Mouse (Mus musculus) A20 (cell line): ENCODE data around the gene Capn2.

Experiments used
- DNase-seq: peaks from one replicate; pipeline ENCODE4 v3.0.0-alpha.2; 2011; ENCODE audit warnings: low read depth, low spot score

Gene Capn2

GRCm38 (mm10) chr1:182527261-182527766 is 9.9 kb upstream of the Capn2 start:
- no peak for DNase-seq

DNA sequence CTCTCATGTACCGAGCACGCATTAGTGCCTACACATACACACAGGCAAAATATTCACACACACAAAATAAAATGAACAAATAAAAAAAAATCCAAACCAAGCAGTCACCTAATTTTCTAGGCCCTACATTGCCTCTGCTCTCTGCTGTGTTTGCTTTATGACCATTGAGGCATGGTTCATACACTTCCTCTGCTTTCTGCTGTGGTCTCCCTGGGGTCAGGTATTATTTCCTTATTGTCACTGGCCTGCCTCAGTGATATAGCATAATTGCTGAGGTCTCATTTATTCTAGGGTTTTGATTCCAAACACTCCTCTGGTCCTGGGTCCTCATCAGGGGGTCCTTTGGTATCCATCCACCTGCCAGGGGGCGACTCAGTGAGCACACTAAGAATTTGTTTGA is 8.2 kb upstream of the Capn2 start:
- no peak for DNase-seq

DNA sequence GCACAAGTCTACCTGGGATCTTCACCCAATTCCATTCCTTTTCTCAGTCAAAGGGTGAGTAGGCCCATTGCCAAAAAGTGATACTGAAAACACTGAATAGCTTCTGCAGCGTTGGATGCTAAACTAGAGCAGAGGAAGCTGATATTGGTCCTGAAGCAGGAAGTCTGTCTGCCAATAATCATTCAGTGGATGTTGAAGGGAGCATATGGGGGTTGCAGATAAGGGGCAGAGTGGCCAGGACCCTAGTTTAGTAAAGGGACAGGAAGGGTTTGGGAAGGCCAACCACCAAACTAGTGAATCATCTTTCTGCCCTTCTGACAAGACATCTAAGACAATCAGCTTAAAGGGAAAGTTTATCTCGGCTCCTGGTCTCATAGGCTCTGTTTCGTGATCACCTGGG is 6.3 kb upstream of the Capn2 start:
- DNase-seq, result no peak

DNA sequence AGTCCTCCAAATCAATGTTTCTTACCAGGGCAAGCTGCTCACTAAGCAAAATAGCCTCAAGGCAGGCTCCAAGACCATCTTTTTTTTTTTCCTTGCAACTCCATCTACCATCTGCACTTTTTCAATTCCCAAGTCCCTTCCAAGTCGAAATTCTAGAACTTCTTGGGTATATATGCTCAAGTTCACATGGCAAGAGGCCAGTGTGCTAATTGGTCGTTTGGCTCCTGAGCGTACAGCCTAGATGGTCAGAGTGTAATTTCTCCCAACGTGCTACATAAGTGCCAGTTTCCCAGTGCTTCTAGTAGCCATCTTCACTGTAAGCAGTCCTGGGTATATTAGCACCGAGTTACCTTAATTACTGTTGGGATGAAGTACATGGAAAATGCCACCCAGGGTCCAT is 5.6 kb upstream of the Capn2 start:
- no peak for DNase-seq

GRCm38 (mm10) chr1:182520938-182521500 is 3.6 kb upstream of the Capn2 start:
- DNase-seq, result no peak

DNA sequence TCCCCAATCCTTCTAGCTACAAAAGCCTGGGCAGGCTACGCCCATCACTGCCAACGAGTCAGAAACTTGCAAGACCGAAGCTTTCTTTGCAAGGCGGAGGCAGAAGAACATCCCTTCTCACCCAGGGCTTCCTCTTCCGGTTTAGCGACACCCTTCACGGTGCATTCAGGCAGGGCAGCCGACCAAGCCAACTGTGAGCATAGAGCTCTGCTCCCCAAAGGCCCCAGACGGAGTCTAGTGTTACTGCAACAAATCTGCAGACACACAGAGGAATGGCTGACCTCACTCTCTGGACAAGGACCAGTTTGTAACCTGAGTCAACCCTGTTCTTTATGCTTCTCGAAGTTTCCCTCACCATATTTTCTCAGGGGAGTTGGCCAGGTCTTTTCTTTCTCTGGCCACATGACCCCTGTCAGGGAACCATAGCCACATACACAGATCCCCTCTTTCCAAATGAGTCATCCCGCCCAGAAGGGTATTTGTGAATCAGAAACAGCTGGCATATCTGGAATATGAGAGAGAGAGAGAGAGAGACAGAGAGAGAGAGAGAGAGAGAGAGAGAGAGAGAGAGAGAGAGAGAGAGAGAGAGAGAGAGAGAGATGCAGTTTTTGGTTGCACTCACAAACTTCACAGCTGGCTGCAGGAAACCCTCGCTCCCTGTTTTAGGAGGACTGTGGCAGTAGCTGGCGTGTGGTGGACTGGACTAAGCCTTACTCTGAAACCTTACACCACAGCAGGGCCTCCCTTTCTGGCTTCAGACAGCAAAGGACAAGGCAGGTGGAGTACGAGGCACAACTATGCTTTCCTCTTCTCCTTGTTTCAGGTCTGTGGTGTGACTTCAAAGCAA is 2.9 kb upstream of the Capn2 start:
- no peak for DNase-seq

DNA sequence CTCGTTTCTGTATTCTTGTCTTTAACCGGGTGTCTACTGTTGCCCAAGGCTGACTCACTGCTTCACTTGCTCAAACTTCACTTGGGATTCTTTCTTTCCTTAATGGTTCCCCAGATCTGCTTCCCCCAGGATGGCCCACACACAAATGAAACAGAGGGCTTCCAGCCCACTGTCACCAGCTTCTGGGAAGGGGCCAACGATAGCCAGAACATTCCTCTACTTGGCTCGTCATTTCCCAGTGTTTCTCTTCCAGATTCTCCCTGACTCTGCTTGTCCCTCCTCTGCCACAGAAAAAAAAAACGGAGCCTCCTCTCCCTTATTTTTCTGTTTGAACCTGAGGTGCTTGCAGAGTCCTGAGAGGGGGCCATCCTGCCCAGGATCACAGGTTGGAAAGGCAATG is 1.9 kb upstream of the Capn2 start:
- DNase-seq, result no peak

DNA sequence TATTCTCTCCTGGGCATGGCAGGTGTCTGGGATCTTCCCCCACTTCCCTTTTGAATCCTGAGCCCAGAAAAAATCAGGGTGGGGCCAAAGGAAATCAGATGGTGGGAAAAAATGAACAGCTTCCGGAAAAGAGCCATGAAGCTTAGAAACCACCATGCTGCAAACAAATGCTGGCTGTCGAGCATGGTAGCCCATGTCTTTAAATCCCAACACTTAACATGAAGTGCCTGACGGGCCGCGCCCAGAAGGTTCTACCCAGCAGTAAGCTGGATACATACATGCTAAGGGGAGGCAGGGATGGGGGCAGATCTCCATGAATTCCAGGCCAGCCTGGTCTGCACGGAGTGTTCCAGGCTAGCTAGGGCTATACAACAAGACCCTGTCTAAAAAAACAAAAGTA is 1.4 kb upstream of the Capn2 start:
- no peak for DNase-seq

DNA sequence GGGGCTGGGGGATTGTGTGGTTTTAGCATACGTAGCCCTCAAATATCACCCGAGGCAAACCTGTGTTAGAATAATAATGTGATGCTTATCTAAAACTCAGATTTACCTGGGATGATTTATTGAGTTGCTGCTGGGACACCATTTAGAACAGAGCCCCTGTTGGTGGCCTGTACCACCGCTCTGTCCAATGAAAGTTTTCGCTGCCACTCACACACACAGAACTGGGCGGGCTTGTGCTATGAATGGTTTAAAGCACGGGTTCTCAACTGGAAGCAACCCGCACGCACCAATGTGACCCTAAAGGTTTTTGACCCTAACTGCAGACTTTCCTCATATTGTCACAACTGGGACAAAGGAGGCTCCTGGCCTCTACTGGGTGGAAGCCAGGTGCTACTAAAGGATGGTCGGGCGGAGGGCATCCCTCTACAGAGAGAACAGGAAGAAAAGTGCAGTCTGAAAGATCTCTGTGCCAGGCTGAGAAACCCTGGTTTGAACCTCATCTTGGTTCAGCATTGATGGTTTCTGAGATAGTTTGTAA is 804 bp upstream of the Capn2 start:
- no peak for DNase-seq

DNA sequence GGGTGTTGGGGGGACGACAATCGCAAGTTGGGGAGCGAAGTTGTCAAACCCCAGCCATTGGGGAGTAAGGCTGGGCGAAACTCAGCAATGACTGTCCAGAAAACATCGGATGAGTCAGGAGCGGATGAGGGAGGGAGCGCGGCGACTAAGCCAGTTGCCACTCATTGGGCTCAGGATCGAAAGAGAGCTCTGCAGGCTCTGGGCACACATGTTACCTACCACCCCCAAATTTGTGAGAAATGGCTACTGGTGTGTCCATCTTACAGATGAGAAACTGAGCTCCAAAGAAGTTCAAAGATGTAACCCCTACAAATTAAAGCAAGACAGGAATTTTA is 236 bp upstream of the Capn2 start:
- DNase-seq, result no peak

DNA sequence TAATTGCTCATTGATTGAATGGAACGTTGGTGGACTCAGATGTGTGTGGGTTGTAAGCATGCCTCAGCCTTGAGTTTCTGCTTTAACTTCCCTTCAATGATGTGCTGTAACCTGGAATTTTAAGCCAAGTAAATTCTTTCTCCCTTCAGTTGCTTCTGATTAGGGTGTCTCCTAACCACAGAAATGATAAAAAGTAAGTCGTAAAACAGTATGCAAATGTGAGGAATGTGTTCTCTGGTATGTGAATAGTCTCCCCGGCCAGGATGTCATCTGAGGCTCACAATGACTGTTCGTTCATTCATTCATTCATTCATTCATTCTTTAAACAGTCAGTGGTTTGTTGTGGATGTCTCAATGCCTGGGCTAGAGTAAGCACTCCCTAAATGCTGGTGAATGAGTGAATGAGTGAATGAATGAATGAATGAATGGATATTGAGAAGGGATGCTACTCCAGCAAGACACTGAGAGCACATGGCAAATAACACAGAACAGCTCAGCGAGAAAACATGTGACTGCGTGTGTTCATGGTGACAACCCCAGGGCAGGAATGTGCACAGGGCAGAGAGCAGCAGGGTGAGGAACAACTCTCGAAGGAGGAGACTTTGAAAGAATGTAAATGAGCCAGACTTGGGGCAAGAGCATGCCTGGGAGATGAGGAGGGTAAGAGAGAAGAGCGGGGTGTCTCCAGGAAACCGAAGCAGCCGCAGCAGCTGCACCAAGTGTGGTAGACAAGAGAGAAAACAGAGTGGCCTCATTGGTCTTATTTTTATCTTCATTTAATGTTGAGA is 2.4 kb downstream of the Capn2 start:
- no peak for DNase-seq

GRCm38 (mm10) chr1:182513714-182514113 is 3.7 kb downstream of the Capn2 start:
- no peak for DNase-seq

GRCm38 (mm10) chr1:182512901-182513410 is 4.5 kb downstream of the Capn2 start:
- DNase-seq, result no peak

DNA sequence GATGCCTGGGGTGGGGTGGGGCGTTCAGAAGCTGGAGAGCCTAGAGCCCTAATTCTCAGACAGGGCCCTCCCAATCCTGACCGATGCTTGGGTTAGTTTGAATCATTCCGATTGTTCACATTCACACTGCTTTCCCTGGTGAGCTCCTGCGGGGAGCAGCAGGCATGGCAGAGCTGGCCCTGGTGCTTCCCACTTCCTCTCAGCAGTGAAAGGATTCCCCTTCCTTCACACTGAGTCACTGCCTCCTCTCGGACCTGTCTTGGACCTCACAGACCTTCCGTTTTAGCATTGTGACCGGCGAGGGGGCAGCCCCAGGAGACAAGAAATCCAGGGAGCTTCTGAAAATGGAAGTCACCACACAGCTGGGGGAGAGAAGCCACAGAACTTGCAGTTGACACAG is 5.6 kb downstream of the Capn2 start:
- no peak for DNase-seq

DNA sequence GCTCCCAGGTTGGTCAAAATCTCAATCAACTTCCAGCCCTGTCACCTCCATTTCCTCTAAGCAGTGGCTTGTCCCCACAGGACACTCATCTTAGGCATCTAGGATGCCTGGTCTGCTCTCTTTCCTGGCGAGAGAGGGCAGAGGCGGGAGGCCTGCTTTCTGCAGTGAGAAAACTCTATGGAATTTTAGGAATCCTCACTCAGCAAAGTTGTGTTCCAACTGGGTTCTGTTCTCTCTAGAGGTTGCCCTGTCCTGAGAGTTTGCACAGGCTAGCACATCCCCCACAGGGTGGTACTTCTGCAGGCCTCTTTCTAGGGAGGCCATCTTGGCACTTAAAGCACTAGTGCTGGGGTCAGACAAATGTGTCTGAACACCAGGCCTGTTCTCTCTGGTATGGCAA is 6.3 kb downstream of the Capn2 start:
- no peak for DNase-seq

GRCm38 (mm10) chr1:182509110-182509797 is 8.2 kb downstream of the Capn2 start:
- DNase-seq, result no peak

- peak; percentile 26 for DNase-seq
Observed at GRCm38 (mm10) chr1:182506229-182506986, 11.0 kb downstream of the Capn2 start.

DNA sequence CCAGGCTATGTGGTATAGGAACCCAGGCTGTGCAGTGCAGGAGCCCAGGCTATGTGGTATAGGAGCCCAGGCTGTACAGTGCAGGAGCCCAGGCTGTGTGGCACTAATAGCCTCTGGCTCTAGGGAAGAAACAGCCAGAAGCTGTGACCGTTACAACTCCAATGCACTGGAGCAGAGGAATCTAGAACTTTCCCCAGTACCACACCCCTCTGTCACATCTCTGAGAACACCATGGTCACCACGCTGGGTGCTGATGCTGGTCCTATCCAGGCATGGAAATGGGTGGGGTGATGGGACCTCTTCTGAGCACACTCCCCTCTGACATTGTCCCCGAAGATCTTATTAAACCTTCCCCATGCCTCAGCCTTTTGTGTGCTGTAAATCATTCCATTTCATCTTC is 12.1 kb downstream of the Capn2 start:
- DNase-seq, result no peak

GRCm38 (mm10) chr1:182504223-182504622 is 13.2 kb downstream of the Capn2 start:
- no peak for DNase-seq

- DNase-seq, result no peak
Observed at GRCm38 (mm10) chr1:182503206-182503900, 14.1 kb downstream of the Capn2 start.
